28 mouse cellular contexts compared by ENCODE assay signal in genomic region chr2:156847653-156848052, GRCm38 (mm10). TPM values are rescaled to one million over a fixed set of nuclear protein-coding genes. Genes with fewer than 3 reads are reported as not detected.
DNase-seq lines count a peak whose midpoint lies in the region; ATAC-seq and TF ChIP-seq lines count a peak whose summit lies in the region.
"Had no signal": no experiment of that assay in that cellular context is flagged by ENCODE, and none has a peak within 500 bp of the region (broad histone marks: within the 10 kb centered on the region; RNA-seq: fewer than 3 reads in every experiment).

No protein-coding gene starts in this region.

- H3K4me3 ChIP-seq in forebrain, embryonic 12.5 days (replicated peaks), result no peak overlapping the region
- H3K4me3 ChIP-seq in forebrain, embryonic 13.5 days, result no peak overlapping the region
- no peak overlapping the region for H3K4me3 ChIP-seq in midbrain, embryonic 12.5 days
- H3K4me3 ChIP-seq in midbrain, embryonic 10.5 days, result no peak overlapping the region
- H3K4me3 ChIP-seq in ES-Bruce4 (ENCODE audit: low read depth, low read length), result no peak overlapping the region
- no peak overlapping the region for H3K4me3 ChIP-seq in cerebellum, adult 2 months (replicated peaks; ENCODE audit: insufficient read depth, low read depth, low read length)
- no peak overlapping the region for H3K4me3 ChIP-seq in liver, postnatal 0 days (ENCODE audit: low read depth, low read length)
- H3K4me3 ChIP-seq: embryonic facial prominence, embryonic 13.5 days; forebrain, embryonic 10.5 days; heart, embryonic 10.5 days; heart, embryonic 15.5 days; limb, embryonic 12.5 days; neural tube, embryonic 12.5 days had no signal

- TF ChIP-seq CTCF in ES-Bruce4 (IDR thresholded peaks at IDR 0.05; ENCODE audit: low read depth, low read length), result no peak
- TF ChIP-seq CTCF in cerebellum, adult 2 months (IDR thresholded peaks at IDR 0.05; ENCODE audit: borderline replicate concordance, insufficient read depth, low read depth, low read length), result no peak
- no peak for TF ChIP-seq CTCF in liver, postnatal 0 days (IDR thresholded peaks at IDR 0.05; ENCODE audit: low read depth)

- DNase-seq in midbrain, embryonic 10.5 days (ENCODE audit: low spot score), result no peak
- peak; percentile 23 for DNase-seq in R1 (ENCODE audit: low read depth, low spot score)
- no peak for DNase-seq in cerebellum, adult 2 months
- no peak for DNase-seq in liver, postnatal 0 days
- DNase-seq: adrenal gland, postnatal 36 days; cerebellum, adult 8-10 months; cerebellum, postnatal 36 days; forebrain, postnatal 0 days; gastrocnemius, postnatal 10 days; kidney, adult 11 months; kidney, postnatal 25 days; right cerebral cortex, postnatal 4 days; thymus, postnatal 4 days had no signal

- no peaks in the 10 kb centered on the region for H3K9me3 ChIP-seq in forebrain, embryonic 12.5 days
- no peaks in the 10 kb centered on the region for H3K9me3 ChIP-seq in forebrain, embryonic 13.5 days (replicated peaks)
- H3K9me3 ChIP-seq in midbrain, embryonic 12.5 days, result no peaks in the 10 kb centered on the region
- H3K9me3 ChIP-seq in midbrain, embryonic 10.5 days (replicated peaks), result no peaks in the 10 kb centered on the region
- no peaks in the 10 kb centered on the region for H3K9me3 ChIP-seq in ES-Bruce4 (replicated peaks; ENCODE audit: control insufficient read depth, insufficient read depth, low read length, poor library complexity, severe bottlenecking)
- H3K9me3 ChIP-seq in liver, postnatal 0 days (ENCODE audit: low read length), result no peaks in the 10 kb centered on the region
- H3K9me3 ChIP-seq: embryonic facial prominence, embryonic 13.5 days; forebrain, embryonic 10.5 days; heart, embryonic 10.5 days; heart, embryonic 15.5 days; limb, embryonic 12.5 days; neural tube, embryonic 12.5 days had no signal

- no peaks in the 10 kb centered on the region for H3K27me3 ChIP-seq in forebrain, embryonic 12.5 days
- no peaks in the 10 kb centered on the region for H3K27me3 ChIP-seq in forebrain, embryonic 13.5 days
- H3K27me3 ChIP-seq in midbrain, embryonic 12.5 days, result no peaks in the 10 kb centered on the region
- no peaks in the 10 kb centered on the region for H3K27me3 ChIP-seq in midbrain, embryonic 10.5 days (ENCODE audit: low read depth, poor library complexity, severe bottlenecking)
- H3K27me3 ChIP-seq in ES-Bruce4 (ENCODE audit: control insufficient read depth, insufficient read depth, low read length, poor library complexity, severe bottlenecking), result no peaks in the 10 kb centered on the region
- H3K27me3 ChIP-seq in cerebellum, adult 2 months (ENCODE audit: control insufficient read depth, insufficient read depth, low read length), result no peaks in the 10 kb centered on the region
- H3K27me3 ChIP-seq in liver, postnatal 0 days (ENCODE audit: insufficient read depth, low read length), result no peaks in the 10 kb centered on the region
- H3K27me3 ChIP-seq: embryonic facial prominence, embryonic 13.5 days; heart, embryonic 15.5 days; limb, embryonic 12.5 days; neural tube, embryonic 12.5 days had no signal

- TF ChIP-seq EP300 in ES-Bruce4 (IDR thresholded peaks at IDR 0.05; ENCODE audit: insufficient read depth, low read depth, low read length), result 0 out of 2 replicates have a peak, but pooled peaks have one; percentile 28
- no peak for TF ChIP-seq EP300 in liver, postnatal 0 days (IDR thresholded peaks at IDR 0.05; ENCODE audit: low read depth)

- 60% methylated on average over 6 of the region's 6 CpGs for WGBS in forebrain, embryonic 12.5 days
- WGBS in forebrain, embryonic 13.5 days, result 58% methylated on average over 6 of the region's 6 CpGs
- WGBS in midbrain, embryonic 12.5 days, result 68% methylated on average over 6 of the region's 6 CpGs
- 81% methylated on average over 6 of the region's 6 CpGs for WGBS in midbrain, embryonic 10.5 days
- 82% methylated on average over 6 of the region's 6 CpGs for whole genome bisulfite sequencing in cerebellum, adult 2 months
- WGBS in liver, postnatal 0 days (ENCODE audit: insufficient replicate concordance), result 81% methylated on average over 6 of the region's 6 CpGs

- H3K4me1 ChIP-seq in forebrain, embryonic 12.5 days, result peaks cover 34% of the 10 kb centered on the region
- H3K4me1 ChIP-seq in forebrain, embryonic 13.5 days, result peaks cover 33% of the 10 kb centered on the region
- peaks cover 40% of the 10 kb centered on the region for H3K4me1 ChIP-seq in midbrain, embryonic 12.5 days
- peaks cover 38% of the 10 kb centered on the region for H3K4me1 ChIP-seq in midbrain, embryonic 10.5 days
- H3K4me1 ChIP-seq in ES-Bruce4 (ENCODE audit: control insufficient read depth, insufficient read depth, low read length), result peaks cover 8% of the 10 kb centered on the region
- H3K4me1 ChIP-seq in cerebellum, adult 2 months (ENCODE audit: control insufficient read depth, insufficient read depth, low read length), result no peaks in the 10 kb centered on the region
- peaks cover 22% of the 10 kb centered on the region for H3K4me1 ChIP-seq in liver, postnatal 0 days (ENCODE audit: insufficient read depth)

- ATAC-seq in forebrain, embryonic 12.5 days (ENCODE audit: low FRiP score), result no peak
- ATAC-seq in forebrain, embryonic 13.5 days, result no peak
- no peak for ATAC-seq in midbrain, embryonic 12.5 days (ENCODE audit: low FRiP score, low read depth)
- no peak for ATAC-seq in liver, postnatal 0 days
- ATAC-seq: CD4-positive, CD25-positive, alpha-beta regulatory T cell, adult 4 months; forebrain, postnatal 0 days; inflammation-experienced regulatory T-cells, adult 6 months had no signal

- H3K27ac ChIP-seq in forebrain, embryonic 12.5 days, result peak overlapping the region; percentile 13; the same call in 1 of the 2 replicates
- no peak overlapping the region for H3K27ac ChIP-seq in forebrain, embryonic 13.5 days
- H3K27ac ChIP-seq in midbrain, embryonic 12.5 days (replicated peaks), result peak overlapping the region; percentile 64
- no peak overlapping the region for H3K27ac ChIP-seq in midbrain, embryonic 10.5 days (replicated peaks)
- peak overlapping the region; percentile 10; the same call in 1 of the 2 replicates for H3K27ac ChIP-seq in ES-Bruce4 (ENCODE audit: insufficient read depth, low read length)
- H3K27ac ChIP-seq in cerebellum, adult 2 months (ENCODE audit: insufficient read depth, low read length), result no peak overlapping the region
- no peak overlapping the region for H3K27ac ChIP-seq in liver, postnatal 0 days (ENCODE audit: low read depth)
- H3K27ac ChIP-seq: embryonic facial prominence, embryonic 13.5 days; forebrain, embryonic 10.5 days; heart, embryonic 10.5 days; heart, embryonic 15.5 days; hindbrain, embryonic 14.5 days; macrophage; neural tube, embryonic 12.5 days had no signal

- TF ChIP-seq POLR2A in ES-Bruce4 (IDR thresholded peaks at IDR 0.05; ENCODE audit: insufficient read depth, low read length), result no peak
- no peak for TF ChIP-seq POLR2A in cerebellum, adult 2 months (IDR thresholded peaks at IDR 0.05; ENCODE audit: borderline replicate concordance, insufficient read depth, low read length)

- H3K36me3 ChIP-seq in forebrain, embryonic 12.5 days (replicated peaks), result peaks cover 75% of the 10 kb centered on the region
- H3K36me3 ChIP-seq in forebrain, embryonic 13.5 days (ENCODE audit: poor library complexity, severe bottlenecking), result peaks cover 78% of the 10 kb centered on the region
- peaks cover 75% of the 10 kb centered on the region for H3K36me3 ChIP-seq in midbrain, embryonic 12.5 days
- peaks cover 91% of the 10 kb centered on the region for H3K36me3 ChIP-seq in midbrain, embryonic 10.5 days
- peaks cover 26% of the 10 kb centered on the region for H3K36me3 ChIP-seq in ES-Bruce4 (ENCODE audit: control insufficient read depth, insufficient read depth, low read length, poor library complexity, severe bottlenecking)
- peaks cover 21% of the 10 kb centered on the region; the same call in 1 of the 2 replicates for H3K36me3 ChIP-seq in liver, postnatal 0 days (replicated peaks; ENCODE audit: insufficient read depth, low read length)

- H3K4me2 ChIP-seq in forebrain, embryonic 12.5 days, result no peak overlapping the region
- no peak overlapping the region for H3K4me2 ChIP-seq in forebrain, embryonic 13.5 days
- no peak overlapping the region for H3K4me2 ChIP-seq in midbrain, embryonic 12.5 days (replicated peaks)
- H3K4me2 ChIP-seq in liver, postnatal 0 days (ENCODE audit: low read depth, low read length), result no peak overlapping the region
- H3K4me2 ChIP-seq: embryonic facial prominence, embryonic 13.5 days; heart, embryonic 15.5 days; hindbrain, embryonic 14.5 days; limb, embryonic 12.5 days; liver, embryonic 11.5 days; neural tube, embryonic 12.5 days had no signal

- no peak overlapping the region for H3K9ac ChIP-seq in forebrain, embryonic 12.5 days
- no peak overlapping the region for H3K9ac ChIP-seq in forebrain, embryonic 13.5 days
- no peak overlapping the region; the same call in 1 of the 2 replicates for H3K9ac ChIP-seq in midbrain, embryonic 12.5 days (replicated peaks)
- no peak overlapping the region for H3K9ac ChIP-seq in ES-Bruce4 (ENCODE audit: low read depth, poor library complexity, severe bottlenecking)
- H3K9ac ChIP-seq in liver, postnatal 0 days (replicated peaks), result no peak overlapping the region
- H3K9ac ChIP-seq: embryonic facial prominence, embryonic 13.5 days; forebrain, postnatal 0 days; heart, embryonic 15.5 days; hindbrain, embryonic 14.5 days; limb, embryonic 12.5 days; neural tube, embryonic 12.5 days had no signal

RNA-seq across cellular contexts. Expression of gene Tgif2, which starts 7.8 kb away (rescaled TPM):
- 88.3 and 89.3 TPM in 2 replicates for polyA plus RNA-seq in forebrain, embryonic 12.5 days (2016; fragmentation: Nextera tagmentation; extraction: Ambion mirVana)
- polyA plus RNA-seq in forebrain, embryonic 13.5 days (2015; fragmentation: Nextera tagmentation; extraction: Ambion mirVana), result 63.3 and 73.3 TPM in 2 replicates
- 75.2 and 76.9 TPM in 2 replicates for polyA plus RNA-seq in midbrain, embryonic 12.5 days (2016; fragmentation: Nextera tagmentation; extraction: Ambion mirVana)
- polyA plus RNA-seq in midbrain, embryonic 10.5 days (2016; fragmentation: Nextera tagmentation; extraction: Ambion mirVana), result 98.4 and 101 TPM in 2 replicates
- 32.9 and 33.8 TPM in 2 replicates for polyA plus RNA-seq in ES-Bruce4 (2011; ENCODE audit: insufficient read depth, insufficient read length, low read depth, missing spikeins)
- polyA plus RNA-seq in cerebellum, adult 2 months (2012; rRNA removed), result 1.8 and 2.3 TPM in 2 replicates
- polyA plus RNA-seq in liver, postnatal 0 days (2015; fragmentation: Nextera tagmentation; extraction: Ambion mirVana), result 4.9 and 5.1 TPM in 2 replicates

RNA-seq across cellular contexts. Expression of gene 4930518I15Rik, which starts 10.1 kb away (rescaled TPM):
- 8.6 and 11.8 TPM in 2 replicates for polyA plus RNA-seq in forebrain, embryonic 12.5 days (2016; fragmentation: Nextera tagmentation; extraction: Ambion mirVana)
- polyA plus RNA-seq in forebrain, embryonic 13.5 days (2015; fragmentation: Nextera tagmentation; extraction: Ambion mirVana), result 14.0 and 14.2 TPM in 2 replicates
- polyA plus RNA-seq in midbrain, embryonic 12.5 days (2016; fragmentation: Nextera tagmentation; extraction: Ambion mirVana), result 11.6 and 12.4 TPM in 2 replicates
- polyA plus RNA-seq in midbrain, embryonic 10.5 days (2016; fragmentation: Nextera tagmentation; extraction: Ambion mirVana), result 8.8 and 9.2 TPM in 2 replicates
- polyA plus RNA-seq in ES-Bruce4 (2011; ENCODE audit: insufficient read depth, insufficient read length, low read depth, missing spikeins), result 2.3 and 3.3 TPM in 2 replicates
- 5.4 and 5.8 TPM in 2 replicates for polyA plus RNA-seq in cerebellum, adult 2 months (2012; rRNA removed)
- 1.2 and 1.8 TPM in 2 replicates for polyA plus RNA-seq in liver, postnatal 0 days (2015; fragmentation: Nextera tagmentation; extraction: Ambion mirVana)

RNA-seq across cellular contexts. Expression of gene Rab5if, which starts 15.3 kb away (rescaled TPM):
- 170 and 173 TPM in 2 replicates for polyA plus RNA-seq in forebrain, embryonic 12.5 days (2016; fragmentation: Nextera tagmentation; extraction: Ambion mirVana)
- polyA plus RNA-seq in forebrain, embryonic 13.5 days (2015; fragmentation: Nextera tagmentation; extraction: Ambion mirVana), result 151 and 168 TPM in 2 replicates
- polyA plus RNA-seq in midbrain, embryonic 12.5 days (2016; fragmentation: Nextera tagmentation; extraction: Ambion mirVana), result 175 and 176 TPM in 2 replicates
- 164 and 191 TPM in 2 replicates for polyA plus RNA-seq in midbrain, embryonic 10.5 days (2016; fragmentation: Nextera tagmentation; extraction: Ambion mirVana)
- 92.7 and 98.2 TPM in 2 replicates for polyA plus RNA-seq in ES-Bruce4 (2011; ENCODE audit: insufficient read depth, insufficient read length, low read depth, missing spikeins)
- 145 and 149 TPM in 2 replicates for polyA plus RNA-seq in cerebellum, adult 2 months (2012; rRNA removed)
- polyA plus RNA-seq in liver, postnatal 0 days (2015; fragmentation: Nextera tagmentation; extraction: Ambion mirVana), result 190 and 216 TPM in 2 replicates

RNA-seq across cellular contexts. Expression of gene Sla2, which starts 39.3 kb away (rescaled TPM):
- 0.17 and 0.23 TPM in 2 replicates for polyA plus RNA-seq in forebrain, embryonic 12.5 days (2016; fragmentation: Nextera tagmentation; extraction: Ambion mirVana)
- 0.14 and 0.25 TPM in 2 replicates for polyA plus RNA-seq in forebrain, embryonic 13.5 days (2015; fragmentation: Nextera tagmentation; extraction: Ambion mirVana)
- 0.34 and 0.37 TPM in 2 replicates for polyA plus RNA-seq in midbrain, embryonic 12.5 days (2016; fragmentation: Nextera tagmentation; extraction: Ambion mirVana)
- 0.55 and 0.67 TPM in 2 replicates for polyA plus RNA-seq in midbrain, embryonic 10.5 days (2016; fragmentation: Nextera tagmentation; extraction: Ambion mirVana)
- polyA plus RNA-seq in ES-Bruce4 (2011; ENCODE audit: insufficient read depth, insufficient read length, low read depth, missing spikeins), result not detected in 2 replicates
- polyA plus RNA-seq in cerebellum, adult 2 months (2012; rRNA removed), result 0.06 and 0.07 TPM in 2 replicates
- polyA plus RNA-seq in liver, postnatal 0 days (2015; fragmentation: Nextera tagmentation; extraction: Ambion mirVana), result 1.8 and 2.4 TPM in 2 replicates

Comparison
In these comparisons a context has a peak if more than half of its experiments do, and no peak if none do; other contexts are left out.
1. H3K27ac ChIP-seq: peak in forebrain, embryonic 12.5 days (single experiment), midbrain, embryonic 12.5 days (single experiment) and ES-Bruce4 (single experiment); none in forebrain, embryonic 13.5 days (single experiment), midbrain, embryonic 10.5 days (single experiment), cerebellum, adult 2 months (single experiment) and liver, postnatal 0 days (single experiment).